Mouse (Mus musculus) bone marrow macrophage, adult 2 months (primary cell): ENCODE data around the gene Mrpl54. TPM values are rescaled to one million over a fixed set of nuclear protein-coding genes. Genes with fewer than 3 reads are reported as not detected.

ENCODE experiments used
- H3K27ac ChIP-seq: 2 replicates; pipeline ENCODE4 v1.5.1; 2012; ENCODE audit warnings: low read depth, low read length; ENCODE audit not compliant: insufficient read depth
- H3K4me1 ChIP-seq: 2 replicates; pipeline ENCODE4 v1.6.1; 2012; ENCODE audit warnings: low read length; ENCODE audit not compliant: control insufficient read depth, insufficient read depth
- H3K4me3 ChIP-seq: 2 replicates; pipeline ENCODE4 v1.5.1; 2012; ENCODE audit warnings: mild to moderate bottlenecking, low read length, moderate library complexity; ENCODE audit not compliant: insufficient read depth
- CTCF ChIP-seq: IDR thresholded peaks from 2 replicates; pipeline ENCODE4 v1.5.1; 2012; ENCODE audit warnings: low read depth, mild to moderate bottlenecking, low read length, moderate library complexity
- POLR2A ChIP-seq: IDR thresholded peaks from 2 replicates; pipeline ENCODE4 v1.6.1; 2012; ENCODE audit warnings: mild to moderate bottlenecking, low read depth, low read length, borderline replicate concordance
- polyA plus RNA-seq: library from polyadenylated mRNA; stranded (reverse); fragments of >200 nt; gene quantifications from 2 replicates; pipeline ENCODE4 v1.2.4, GENCODE M21; 2012; ENCODE audit not compliant: missing spikeins, insufficient read depth, insufficient read length

The Mrpl54 gene
- polyA plus RNA-seq, 1 experiment = 46.5 TPM

DNA sequence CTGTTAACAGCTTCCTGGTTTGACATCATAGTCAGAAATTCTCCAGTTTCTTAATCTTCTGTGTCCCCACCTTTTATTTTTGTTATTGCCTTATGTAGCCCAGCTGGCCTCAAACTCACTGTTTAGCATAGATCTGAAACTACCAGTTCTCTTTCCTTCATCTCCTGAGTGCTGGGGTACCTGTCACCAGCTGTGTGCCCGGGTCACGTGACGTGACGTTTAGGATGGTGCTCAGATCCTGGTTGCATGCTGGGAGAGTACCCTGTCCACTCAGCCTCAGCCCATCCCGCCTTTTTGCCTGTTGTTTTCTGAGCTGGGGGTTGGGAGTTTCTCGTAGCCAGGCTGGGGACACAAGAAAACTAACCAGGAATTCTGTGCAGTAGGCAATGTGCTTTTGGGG lies 30.5 kb upstream of the Mrpl54 start:
- H3K27ac ChIP-seq = peak overlapping the region; percentile 94
- peaks cover 67% of the 10 kb centered on the region for H3K4me1 ChIP-seq
- TF ChIP-seq CTCF (no peak), POLR2A (no peak)
- peak overlapping the region; percentile 44 for H3K4me3 ChIP-seq

DNA sequence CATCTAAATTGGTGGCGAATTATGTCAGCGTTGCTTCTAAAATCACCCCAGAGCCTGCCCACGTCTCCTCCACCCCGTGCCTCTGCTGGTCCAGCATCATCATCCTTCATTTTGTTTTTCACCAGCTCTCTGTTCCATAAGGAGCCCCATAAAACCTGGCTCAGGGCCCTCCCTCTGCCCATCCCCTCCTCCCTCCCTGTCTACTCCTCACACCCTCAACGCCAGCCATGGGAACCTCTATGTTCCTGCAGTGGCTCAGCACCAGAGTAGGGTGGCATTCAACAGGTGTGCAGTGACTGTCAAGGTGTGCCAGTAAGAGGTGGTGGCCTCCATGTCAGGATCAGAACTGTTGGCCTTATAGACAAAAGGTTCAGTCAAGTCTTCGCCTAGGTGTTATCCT lies 28.5 kb upstream of the Mrpl54 start:
- no peak for TF ChIP-seq CTCF
- TF ChIP-seq POLR2A = no peak
- Histone ChIP-seq H3K4me1 (peaks cover 62% of the 10 kb centered on the region), H3K4me3 (peak overlapping the region; percentile 94; the same call in 1 of the 2 replicates), H3K27ac (no peak overlapping the region)

- TF ChIP-seq CTCF (no peak), POLR2A (no peak)
- H3K4me1 ChIP-seq = peaks cover 55% of the 10 kb centered on the region
- H3K27ac ChIP-seq = no peak overlapping the region
- peak overlapping the region; percentile 94 for H3K4me3 ChIP-seq
These were observed 27.7 kb upstream of the Mrpl54 start for GRCm38 (mm10) chr10:81294442-81294841.

DNA sequence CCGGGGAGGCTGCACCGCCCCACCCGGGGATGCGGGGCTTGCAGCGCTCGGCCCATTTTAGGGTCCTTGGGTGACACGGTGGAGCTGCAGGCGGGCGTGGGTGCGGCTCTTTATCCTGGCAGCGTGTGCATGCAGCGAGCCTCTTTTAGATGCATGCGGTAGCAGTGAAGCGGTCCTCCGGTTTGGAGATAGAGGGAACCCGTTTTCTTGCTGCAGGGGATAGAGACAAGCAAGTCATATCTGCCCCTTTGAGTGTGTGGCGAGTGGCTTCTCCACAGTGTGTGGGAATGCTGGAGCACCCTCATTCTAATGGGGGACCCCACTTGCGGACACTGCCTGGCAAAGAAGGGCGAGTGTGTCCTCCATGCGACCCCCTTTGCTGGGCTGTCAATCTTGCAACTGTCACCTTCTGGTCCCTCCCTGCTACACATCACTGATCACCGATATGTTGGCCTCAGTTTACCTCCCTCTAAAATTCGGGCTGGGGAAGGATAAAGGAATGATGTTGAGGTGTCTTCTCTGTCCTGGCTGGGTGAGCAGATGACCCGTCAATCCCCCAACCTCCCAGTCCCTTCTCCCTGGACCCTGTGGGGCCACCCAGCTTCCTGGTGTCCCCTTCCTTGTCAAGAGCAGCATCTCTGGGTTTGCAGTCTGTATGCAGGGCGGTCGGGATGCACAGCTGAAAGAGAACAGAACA lies 26.7 kb upstream of the Mrpl54 start:
- H3K27ac ChIP-seq = peak overlapping the region; percentile 69
- peaks cover 45% of the 10 kb centered on the region for H3K4me1 ChIP-seq
- TF ChIP-seq POLR2A = no peak
- TF ChIP-seq CTCF = no peak
- peak overlapping the region; percentile 94 for H3K4me3 ChIP-seq

DNA sequence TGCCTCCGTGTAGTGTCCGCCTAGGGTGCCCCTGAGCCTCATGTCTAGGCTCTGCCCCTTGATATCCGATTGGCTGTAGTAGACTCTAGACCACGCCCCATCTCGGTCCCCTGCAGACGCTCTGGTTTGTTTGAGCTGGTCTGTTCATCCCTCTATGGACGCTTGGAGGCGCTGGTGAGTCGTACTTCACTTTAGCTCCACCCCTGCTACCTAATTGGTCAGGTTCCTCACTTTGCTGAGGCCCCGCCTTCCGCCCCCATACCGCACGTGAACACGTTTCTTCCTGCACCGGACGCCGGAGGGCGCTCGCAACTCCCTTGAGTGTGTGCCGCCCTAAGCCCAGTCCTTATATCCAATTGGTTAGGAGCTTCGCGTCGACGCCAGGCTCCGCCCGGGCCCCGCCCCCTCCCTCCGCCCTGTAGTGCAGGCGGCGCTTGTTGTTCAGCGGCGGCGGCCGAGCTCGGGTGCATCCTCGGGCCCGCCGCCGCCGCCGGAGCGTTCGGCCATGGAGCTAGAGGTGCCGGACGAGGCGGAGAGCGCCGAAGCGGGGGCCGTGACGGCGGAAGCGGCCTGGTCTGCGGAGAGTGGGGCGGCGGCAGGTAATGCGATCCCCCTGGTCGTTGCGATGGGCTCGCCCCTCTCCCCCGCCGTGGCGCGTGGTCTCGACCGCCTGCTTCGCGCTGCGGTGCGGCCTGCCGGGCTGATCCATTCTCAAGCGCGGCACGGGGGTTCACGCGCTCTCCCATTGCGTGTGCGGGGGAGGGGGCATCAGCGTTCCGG lies 26.0 kb upstream of the Mrpl54 start, which contains the start of gene Pip5k1c:
TSS of gene Pip5k1c (plus strand) at position 410 of the 780 bp plus-strand sequence.
- TF ChIP-seq CTCF (peak; percentile 91), POLR2A (0 out of 2 replicates have a peak, but pooled peaks have one; percentile 11)
- Histone ChIP-seq H3K27ac (peak within 1 kb of the TSS; percentile 69), H3K4me3 (peak within 1 kb of the TSS; percentile 94), H3K4me1 (peaks cover 40% of the 10 kb centered on the region)

DNA sequence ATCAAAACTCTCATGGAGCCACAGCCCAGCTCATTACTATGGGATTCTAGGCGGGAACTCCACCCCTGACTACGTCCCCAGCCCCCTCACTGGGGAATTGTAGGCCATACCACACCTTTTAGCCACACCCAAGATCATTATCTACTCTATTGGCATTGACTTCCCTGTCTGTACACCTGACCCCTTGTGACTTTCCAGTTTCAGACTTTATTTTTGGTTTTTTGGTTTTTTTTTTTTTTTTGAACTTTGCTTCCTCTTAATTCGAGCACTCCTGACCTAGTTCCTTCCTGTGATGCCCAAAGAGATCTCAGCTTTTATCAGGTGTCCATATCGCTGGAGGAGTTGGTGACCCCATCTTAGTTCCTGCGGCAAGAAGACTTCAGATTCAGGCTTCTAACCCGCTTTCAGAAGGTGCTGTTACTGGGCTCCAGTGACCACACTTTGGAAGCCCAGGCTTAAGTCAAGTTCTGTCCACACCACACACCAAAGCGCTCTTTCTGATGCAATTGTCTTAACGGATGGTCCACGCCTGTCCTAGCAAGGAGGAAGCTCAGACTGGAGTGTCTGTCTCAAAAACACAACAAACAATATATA lies 24.9 kb upstream of the Mrpl54 start, which contains the start of gene Tjp3:
TSS of gene Tjp3 (minus strand) at position 71 of the 594 bp plus-strand sequence.
- H3K4me1 ChIP-seq = peaks cover 31% of the 10 kb centered on the region
- H3K4me3 ChIP-seq = no peak within 1 kb of the TSS
- no peak for TF ChIP-seq CTCF
- no peak for TF ChIP-seq POLR2A
- peak within 1 kb of the TSS; percentile 48 for H3K27ac ChIP-seq

- Histone ChIP-seq H3K27ac (peak overlapping the region; percentile 48; the same call in 1 of the 2 replicates), H3K4me1 (peaks cover 24% of the 10 kb centered on the region), H3K4me3 (no peak overlapping the region)
- TF ChIP-seq POLR2A (no peak), CTCF (no peak)
These were observed 24.1 kb upstream of the Mrpl54 start for GRCm38 (mm10) chr10:81290698-81291460.

- Histone ChIP-seq H3K4me3 (no peak overlapping the region), H3K27ac (no peak overlapping the region), H3K4me1 (peaks cover 17% of the 10 kb centered on the region)
- no peak for TF ChIP-seq CTCF
- TF ChIP-seq POLR2A = no peak
These were observed 23.1 kb upstream of the Mrpl54 start for GRCm38 (mm10) chr10:81289811-81290210.

DNA sequence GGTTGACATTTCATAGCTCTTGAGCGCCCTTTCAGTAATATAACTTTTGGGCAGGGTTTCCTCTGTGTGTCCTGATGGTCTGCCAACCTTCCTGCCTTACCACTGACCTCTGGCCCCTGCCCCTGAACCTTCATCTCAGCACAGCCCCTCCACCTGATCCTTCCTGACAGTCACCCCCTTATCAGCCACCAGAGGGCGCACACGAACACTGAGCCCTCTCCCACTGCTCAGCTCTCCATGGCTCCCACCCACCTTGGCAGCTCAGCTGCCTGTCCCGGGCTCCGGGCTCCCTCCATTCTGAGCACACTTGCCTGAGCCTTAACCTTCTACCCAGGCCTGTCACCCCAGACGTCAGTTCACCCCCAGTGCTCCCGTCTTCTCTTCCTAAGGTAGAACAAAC lies 22.5 kb upstream of the Mrpl54 start:
- Histone ChIP-seq H3K4me3 (no peak overlapping the region), H3K4me1 (peaks cover 14% of the 10 kb centered on the region), H3K27ac (no peak overlapping the region)
- TF ChIP-seq CTCF (peak; percentile 77), POLR2A (no peak)
